Mouse (Mus musculus): ENCODE measurements around the gene Il1rap.

Gene Il1rap

DNA sequence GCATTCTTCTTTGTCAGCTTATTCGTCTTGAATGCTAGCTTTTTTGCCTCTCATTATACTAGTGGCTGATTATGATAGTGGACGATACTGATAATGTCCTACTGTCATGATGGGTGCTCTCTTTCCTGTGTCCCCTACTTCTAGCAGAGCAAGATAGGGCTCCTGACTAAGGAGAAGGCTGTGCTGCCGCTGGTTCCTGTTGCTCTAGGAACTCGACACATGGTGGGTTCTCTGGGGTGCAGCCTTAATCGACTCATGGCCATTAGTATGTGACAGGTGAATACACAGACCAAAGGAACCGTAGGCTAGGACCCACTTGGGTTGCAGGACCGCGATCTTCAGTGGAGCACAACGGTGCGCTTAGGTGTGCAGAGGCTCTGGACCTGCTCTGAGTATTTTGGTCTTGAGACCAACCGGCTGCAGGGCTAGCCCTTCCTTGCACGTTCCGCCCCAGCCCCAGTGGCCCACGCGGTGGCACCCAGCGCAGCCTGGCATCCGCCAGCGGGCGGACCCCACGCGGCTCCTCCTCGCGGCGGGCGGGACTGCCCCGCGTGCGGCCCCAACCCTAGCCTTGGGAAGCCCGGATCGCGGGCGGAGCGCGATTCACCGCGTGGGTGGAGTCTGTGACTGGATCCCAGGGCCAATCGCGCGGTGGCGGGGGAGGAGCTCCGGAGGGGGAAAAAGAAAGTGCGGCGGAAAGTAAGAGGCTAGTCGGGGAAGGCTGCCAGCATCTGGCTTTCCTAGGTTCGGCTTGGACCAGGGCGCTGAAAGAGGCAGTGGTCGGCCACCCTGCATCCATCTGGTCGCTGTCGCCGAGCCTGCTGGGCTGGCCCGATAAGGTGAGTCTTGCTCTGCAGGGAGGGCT is at the start of gene Il1rap:
Il1rap (plus strand) TSS at position 657 of the 865 bp plus-strand sequence.
- DNase-seq = peak; percentile 93

DNA sequence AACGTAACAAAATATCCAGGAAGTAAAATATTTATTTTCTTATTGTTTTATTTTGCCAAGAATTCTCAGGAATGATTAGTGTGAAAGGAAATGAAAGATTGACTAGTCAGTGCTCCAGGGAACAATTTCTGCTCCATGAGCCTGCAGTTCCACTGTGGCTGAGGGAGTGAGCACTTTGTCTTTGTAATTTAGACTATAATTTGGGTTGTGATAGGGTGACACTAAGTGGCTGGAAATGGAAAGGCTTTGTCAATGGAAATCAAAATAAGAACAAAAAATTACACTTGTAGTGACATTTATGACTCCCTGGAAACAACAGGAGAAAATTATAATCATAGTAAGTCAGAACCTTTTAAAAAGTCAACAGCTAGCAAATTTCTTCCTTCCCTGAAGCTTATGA is 49.2 kb upstream of the Il1rap start:
- DNase-seq = no peak

DNA sequence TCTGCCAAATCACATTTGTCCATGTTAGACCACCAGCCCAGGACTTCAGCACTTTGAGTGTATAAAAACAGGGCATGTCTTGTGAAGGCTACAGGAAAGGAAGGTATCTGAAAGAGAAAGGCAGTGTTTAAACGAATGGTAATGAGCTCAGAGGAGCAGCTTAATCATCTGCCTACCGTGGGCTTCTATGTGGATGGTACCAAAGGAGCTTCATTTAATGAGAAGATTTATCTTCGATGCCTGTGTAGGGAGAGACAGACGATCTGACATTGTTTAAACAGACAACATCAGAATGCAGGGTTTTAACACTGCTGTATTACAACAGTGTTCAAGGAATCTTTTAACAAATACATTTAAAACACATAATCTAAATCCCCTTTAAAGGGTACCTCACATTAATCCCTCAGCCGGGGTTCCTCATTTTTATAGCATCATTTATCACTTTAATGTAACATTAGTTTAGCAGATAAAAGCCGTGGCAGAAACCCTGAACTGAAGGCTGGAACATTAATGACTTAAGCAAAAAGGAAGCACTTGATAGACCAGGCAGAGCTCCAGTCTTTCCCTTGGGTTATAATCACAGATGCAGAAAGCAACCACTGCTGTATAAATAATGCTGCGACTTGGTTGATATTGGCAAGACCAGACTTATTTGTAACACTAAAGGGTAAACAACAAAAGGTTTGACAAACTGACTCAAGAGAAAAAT is 35.2 kb upstream of the Il1rap start:
- no peak for DNase-seq

DNA sequence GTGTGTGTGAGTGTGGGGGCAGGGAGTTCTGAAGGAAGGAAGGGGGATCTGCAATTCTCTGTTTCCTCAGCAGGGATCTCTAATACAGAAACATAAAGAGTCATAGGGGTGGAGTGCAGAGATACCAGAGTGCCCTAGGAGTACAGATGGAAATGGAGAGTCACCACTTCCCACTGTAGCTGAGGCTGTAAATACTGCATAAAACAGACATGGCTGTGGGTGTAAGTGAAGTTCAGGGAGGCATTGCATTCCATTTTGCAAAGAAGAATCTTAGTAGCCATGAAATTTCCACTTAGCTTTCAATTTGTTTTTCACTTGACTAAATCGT is 34.7 kb upstream of the Il1rap start:
- DNase-seq = no peak

DNA sequence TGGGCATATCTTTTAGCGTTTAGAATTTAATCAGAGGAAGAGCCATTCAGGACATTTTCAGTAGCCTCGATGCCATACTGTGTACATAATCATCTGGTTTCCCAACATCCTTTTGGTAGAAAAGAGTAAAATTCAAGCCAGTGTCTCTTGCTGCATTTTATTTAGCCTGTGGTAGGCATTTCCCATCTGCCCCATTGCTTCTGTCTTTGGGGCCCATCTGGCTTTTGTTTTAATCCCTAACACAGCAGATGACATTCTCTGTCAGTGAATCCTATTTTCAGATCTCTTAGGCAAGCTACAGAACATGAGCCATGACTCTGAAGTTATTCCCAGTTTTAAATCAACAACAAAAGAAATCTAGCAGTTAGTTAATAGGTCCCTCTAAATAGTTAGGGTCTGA is 32.3 kb upstream of the Il1rap start:
- no peak for DNase-seq

DNA sequence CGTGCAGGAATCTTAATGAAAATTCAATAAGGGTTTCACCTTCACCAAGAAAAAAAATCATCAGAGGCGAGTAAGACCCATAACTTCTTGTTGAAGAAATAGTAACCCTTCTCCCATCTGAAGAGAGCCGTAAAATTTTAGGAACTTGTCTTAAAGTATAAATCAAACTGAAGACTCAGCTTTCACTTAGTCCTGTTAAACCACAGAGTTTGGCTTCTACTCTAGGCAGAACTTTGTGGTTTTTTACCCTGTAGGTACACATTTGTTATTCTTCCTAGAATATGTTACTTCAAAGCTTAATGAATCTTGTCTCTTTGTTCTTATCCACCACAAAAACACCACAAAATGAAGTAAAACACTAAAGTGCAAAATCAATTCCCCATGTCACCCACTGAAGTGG is 29.3 kb upstream of the Il1rap start:
- no peak for DNase-seq

DNA sequence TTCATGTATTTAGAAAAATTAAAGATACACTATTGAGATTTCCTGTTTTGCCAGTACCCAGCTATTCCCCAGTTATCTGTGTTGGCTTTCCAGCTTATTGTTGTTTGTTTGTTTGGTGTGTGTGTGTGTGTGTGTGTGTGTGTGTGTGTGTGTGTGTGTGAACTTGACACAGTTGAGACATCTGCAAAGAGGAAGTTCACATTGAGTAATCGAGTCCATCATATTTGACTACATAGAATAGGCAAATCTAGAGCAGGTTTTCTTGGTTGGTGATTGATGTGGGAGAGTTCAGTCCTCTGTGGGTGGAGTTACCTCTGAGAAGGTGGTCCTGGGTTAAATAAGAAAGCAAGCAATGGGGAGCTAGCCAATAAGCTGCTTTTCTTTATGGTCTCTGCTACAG is 22.7 kb upstream of the Il1rap start:
- DNase-seq = no peak

DNA sequence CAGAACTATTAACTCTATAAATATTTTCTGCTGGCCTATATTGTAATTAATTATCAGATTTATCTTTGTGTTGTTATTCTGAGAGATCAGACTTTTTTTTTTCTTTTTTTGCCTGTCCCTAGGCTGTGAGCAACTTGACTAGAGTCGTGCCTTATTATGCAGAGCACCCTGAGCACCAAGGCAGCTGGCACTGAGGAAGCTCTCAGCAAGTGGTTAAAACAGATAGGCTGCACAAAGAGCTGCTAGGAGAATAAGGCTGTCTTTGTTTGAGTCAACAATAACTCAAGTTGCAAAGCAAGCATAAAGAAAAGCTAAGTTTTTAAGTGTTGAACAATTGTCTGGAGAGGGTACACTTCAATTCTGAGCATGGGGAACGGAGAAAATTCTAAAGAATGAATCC is 19.8 kb upstream of the Il1rap start:
- no peak for DNase-seq

DNA sequence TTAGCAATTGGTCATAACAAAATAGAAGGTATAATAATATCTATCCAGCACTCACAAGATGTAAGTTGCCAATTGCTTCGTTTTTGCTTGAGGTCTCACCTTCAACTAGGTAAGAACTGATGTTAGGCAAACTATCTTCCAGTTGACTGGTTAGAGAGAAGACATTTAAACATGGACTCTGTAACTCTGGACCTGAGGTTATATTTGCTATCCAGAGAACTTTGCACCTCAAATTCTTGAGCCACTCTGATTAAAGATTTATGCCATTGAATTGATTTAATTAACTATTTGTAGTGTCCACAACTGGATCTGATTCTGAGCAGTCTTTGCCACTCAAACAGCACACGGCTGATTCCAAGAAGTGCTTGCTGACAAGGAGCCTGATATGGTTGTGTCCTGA is 18.7 kb upstream of the Il1rap start:
- DNase-seq = no peak

DNA sequence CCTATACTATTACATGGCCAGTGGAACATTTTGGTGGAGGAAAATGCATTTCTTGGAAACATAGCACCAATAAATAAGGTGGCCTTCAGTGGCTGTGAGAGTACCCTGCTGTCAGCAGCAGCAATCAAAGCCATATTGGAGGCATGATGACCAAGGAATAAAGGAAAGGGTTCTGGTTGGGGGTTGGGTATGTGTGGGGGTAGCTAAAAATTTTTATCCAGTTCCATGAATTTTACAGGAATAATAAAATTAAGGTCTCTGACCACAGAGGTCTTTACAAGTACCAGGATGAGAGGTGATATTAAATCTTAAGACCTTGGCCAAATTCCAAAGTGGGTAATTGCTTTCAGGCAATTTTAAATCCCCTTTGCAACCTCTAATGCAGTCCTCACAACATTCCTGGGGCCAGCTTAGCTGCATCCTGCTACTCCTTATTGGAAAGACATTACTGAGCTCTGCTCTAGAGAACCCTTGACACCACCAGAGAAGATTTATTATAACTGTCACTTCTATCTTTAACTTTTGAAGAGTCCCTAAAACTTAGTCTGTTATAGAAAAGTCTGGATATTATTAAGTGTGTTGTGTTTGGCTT is 12.0 kb upstream of the Il1rap start:
- no peak for DNase-seq

DNA sequence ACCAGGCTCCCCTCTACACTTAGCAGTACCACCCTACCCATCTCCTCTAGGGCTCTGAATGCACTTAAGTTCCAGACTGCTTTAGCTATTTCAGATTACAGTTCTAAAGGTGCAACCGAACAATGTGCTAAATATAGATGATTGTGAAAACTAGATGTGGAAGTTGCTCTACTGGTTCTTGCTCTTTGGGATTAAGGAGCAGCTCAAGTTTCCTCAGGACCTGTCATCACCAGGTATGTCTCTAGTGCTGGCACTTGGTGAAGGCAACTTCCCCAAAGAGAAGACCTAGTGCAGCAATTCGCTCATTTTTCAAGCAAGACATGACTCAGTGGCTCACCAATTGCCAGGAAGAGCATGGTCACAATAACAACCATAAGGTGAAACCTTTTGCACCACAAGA is 9.7 kb upstream of the Il1rap start:
- no peak for DNase-seq

DNA sequence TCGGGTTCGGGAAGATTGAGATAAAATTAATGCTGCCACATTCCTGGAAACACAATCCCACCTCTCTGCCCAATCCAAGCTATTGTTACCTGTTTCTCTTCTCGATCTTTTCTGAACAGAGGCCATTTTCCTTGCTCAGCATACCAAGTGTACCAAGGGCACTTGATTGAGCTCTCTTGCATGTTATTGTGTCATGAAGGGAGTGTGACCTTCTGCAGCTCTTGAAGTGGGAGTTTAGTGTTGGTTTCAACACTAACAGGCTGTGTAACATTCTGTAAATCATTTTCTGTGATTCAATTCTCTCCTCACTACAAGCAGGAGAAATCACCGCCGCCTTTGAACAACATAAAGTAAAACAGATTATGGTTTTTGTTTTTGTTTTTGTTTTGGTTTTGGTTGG is 7.3 kb upstream of the Il1rap start:
- no peak for DNase-seq

DNA sequence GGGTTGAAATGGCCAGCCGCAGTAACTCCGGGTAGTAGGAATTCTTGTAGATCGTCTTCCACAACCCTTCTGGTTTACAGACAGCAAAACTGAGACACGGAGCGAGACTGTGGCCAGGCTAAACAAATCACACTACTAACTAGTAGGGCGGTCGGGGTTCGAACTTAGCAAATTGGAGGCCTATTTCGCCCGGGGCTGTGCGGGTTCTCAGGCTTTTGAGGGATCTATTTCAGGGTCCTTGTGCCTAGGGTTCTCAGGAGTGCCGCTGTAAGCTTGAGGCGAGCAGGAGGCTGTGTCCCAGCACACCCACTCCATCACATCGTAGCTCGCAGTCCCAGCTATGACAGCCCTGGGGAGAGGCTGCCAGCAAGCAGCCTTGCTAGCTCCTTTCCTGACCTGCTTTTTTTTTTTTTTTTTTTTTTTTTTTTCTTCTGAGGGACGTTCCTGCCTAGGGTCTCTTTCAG is 441 bp downstream of the Il1rap start:
- no peak for DNase-seq

DNA sequence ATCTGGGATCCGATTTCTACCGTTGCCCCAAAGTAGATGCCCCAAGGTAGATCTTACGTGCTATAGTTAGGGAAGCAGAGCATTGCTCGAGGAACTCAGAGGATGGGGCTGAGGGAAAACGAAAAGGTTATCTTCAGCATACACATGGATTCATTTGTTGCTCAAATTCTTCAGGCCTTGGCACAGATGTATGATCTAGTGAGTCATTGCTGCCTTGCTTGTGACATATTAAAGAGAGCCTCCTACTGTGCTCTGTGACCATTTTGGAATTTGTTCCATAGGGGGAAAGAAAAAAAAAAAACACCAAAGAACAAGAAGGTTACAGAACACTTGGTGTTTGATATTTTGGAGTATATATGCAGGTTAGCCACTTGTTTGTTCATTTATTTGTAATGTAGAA is 4.3 kb downstream of the Il1rap start:
- DNase-seq = no peak

DNA sequence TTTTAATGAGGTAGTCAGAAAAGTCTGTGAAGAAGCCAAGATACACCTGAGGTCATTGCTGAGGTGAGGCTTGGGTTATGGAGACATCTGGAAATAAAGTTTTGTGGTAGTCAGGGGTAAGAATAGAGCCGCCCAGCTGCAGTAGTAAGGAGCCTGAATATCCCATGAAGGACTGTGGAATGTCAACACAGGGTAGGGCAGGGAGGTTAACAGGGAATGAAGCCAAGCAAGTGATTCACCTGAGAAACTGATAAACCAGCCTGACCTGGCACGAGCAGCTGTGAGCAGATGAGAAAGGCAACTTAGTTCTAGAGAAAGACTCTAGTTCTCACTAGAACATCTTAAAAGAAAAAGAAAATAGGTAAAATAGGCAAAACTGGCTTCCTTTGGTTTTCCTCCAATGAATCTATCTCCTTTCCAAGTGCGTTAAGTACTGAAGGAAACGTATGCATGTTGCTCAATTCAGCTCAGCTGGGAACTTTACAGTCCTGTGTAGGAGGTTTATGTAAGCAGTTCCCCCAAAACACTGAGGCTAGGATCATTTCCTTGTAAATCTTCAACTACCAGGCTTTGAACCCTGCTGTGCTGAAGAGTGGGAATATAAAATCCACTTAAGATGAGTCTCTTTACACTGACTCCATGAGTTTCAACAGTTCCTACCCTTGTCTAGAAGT is 9.5 kb downstream of the Il1rap start:
- no peak for DNase-seq

DNA sequence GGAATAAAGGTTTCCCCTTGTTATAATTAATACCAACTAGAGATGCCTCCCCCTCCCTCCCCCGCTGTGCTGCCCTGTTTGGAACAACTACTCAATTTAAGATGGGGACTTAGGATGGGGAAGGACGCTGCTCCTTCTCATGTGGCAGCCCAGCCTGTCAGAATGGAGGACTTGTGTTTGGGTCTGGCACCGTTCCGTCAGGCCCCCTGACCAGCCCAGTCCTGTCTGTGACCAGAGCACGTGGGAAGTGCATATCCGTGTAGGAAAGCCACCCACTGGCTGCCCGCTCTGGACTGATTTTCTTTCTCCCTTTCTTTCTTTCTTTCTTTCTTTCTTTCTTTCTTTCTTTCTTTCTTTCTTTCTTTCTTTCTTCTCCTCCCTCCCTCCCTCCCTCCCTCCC is 14.9 kb downstream of the Il1rap start:
- DNase-seq = no peak

DNA sequence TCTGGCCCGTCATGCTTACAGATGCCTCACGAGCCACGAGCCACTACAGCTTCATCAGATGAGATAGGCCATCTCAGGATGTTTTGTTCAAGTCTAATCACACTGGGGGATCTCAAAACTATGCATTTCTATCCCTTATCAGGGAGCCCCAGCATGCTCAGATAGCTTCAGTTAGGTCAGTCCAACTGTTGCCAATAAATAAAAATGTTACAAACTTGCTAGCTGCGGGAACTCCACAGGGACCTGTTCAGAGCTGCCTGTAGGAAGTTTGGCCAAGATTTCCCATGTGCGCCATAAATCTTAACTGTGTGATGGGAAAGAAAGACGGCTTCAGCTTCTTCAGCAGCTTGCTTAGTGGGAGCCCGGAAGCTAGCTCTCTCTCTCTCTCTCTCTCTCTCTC is 15.8 kb downstream of the Il1rap start:
- DNase-seq = peak; percentile 32

DNA sequence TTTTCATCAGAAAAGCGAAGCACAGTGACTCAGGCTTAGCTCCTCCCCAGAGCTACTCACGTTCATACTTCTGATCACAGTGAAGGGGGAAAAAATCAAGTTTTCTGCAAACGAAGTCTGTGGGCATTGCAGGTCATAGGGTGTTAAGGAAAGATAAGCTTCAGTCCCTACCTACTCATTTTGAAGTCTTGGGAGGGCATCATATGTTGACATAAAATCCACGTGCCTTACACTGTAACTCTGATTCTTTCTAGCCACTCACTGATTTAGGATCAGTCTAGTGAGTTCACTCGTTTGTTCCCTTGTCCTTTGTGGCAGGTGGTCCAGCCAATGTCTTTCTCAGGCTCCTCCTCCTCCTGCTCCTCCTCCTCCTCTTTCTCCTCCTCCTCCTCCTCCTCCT is 17.1 kb downstream of the Il1rap start:
- DNase-seq = no peak

DNA sequence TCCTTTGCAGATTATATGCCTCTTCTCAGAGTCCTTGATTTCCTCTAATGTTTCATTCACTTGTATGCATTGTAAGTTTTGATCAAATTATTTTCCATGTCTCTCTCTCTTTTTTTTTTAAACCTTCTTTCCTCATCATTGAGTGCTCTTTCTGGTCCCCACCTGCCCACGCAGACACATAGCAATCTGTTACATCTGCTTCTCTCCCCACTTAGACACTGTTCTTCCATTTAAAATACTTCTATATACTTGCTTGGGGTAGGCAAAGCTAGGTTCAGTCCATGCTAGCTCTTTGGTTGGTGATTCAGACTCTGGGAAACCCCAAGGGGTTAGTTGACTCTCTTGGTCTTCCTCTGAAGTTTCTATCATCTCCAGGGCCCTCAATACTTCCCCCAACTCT is 20.0 kb downstream of the Il1rap start:
- DNase-seq = no peak

DNA sequence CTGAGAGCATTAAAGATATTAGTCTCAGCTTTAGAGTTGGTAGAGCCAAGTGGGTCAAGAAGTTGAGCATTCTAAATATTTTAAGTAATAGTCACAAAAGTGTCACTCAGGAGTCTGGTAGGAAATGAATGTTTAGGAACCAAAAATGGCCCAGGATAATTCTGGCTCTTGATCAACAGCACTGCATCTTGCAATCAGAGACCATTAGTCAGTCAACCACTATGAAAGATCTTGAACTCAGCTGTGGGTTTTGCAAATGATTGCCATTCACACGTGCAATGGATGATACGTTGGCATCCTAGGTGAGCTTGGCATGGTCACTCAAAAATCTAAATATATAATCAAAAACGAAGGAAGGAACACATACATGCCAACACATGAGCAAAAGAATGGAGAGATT is 23.1 kb downstream of the Il1rap start:
- no peak for DNase-seq

DNA sequence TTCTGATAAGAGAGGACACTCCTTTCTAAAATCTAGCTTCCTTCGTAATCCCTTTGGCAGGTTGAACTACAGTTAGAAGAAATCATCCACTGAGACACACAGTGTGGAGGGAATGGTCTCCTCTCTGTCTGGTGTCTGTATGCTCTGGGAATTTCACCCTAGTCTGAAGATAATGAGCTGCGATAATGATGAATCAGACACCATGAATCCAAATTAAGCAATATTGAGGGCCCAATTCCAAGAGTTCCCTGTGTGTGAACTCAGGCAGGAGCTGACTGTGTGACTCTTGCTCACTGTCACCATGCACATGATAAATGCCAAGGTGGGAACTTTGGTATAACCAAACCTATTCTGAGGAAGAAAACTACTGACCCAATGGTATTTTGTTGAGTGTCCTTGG is 26.5 kb downstream of the Il1rap start:
- DNase-seq = no peak

DNA sequence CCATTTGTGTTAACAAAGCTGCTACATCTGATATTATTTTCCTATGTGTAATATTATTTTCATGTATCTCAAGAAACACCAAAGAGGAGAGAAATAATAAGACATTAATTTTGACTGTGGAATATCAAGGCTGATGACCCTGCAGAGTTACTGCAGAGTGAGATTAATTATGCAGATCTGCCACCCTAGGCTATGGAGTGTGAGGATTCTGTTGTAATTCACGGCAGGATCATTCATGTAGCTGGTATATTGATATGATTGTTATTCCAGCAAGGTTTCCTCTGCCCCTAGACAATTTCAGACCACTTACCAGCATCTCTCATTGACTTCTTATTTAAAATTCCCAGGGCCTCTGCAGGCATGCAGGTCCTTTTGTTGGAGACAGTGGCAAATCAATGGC is 29.0 kb downstream of the Il1rap start:
- DNase-seq = no peak

DNA sequence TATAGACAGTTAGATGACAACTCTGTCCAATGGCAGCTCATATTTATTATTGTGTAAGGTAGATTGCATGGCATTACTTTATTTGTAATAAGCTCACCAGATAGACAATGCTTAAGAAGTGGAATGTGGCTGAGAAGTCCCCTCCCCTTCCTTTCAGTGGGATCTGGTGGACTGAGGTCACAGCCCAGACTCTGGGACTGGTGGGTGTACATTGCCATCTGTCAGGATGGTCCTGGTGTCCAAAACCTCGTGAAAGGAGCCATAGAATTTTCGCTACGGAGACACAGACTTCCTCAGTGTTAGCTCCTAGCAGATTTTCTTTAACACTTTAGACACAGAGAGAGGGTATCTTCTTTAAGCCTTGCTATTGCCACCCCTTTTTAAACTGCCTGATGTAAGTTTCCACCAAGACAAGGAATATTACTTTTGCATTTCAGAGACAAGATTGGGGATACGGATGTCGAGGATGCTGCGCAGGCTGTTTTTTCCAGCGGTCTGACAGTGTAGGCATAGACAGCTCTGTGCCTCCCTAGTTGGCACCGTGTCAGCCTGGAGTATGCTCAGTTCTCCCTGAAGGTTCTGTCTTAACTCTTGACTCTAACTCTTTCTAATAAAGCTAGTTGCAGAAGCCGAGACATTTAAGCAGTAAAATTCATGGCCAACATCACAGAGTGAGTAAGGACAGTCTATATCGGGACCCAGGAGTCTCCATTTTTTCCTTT is 31.2 kb downstream of the Il1rap start:
- no peak for DNase-seq

Data from kidney, adult 11 months (tissue).